Mouse (Mus musculus): Measurements from ENCODE around the gene Nrxn1. TPM values are rescaled to one million over a fixed set of nuclear protein-coding genes. Genes with fewer than 3 reads are reported as not detected.

Nrxn1 gene
- polyA plus RNA-seq, 1 experiment from 2014 or later: 222 TPM

GRCm38 (mm10) chr17:90809197-90810163 is 283.4 kb downstream of the Nrxn1 start:
- no peaks in the 10 kb centered on the region for H3K9me3 ChIP-seq (replicated peaks; ENCODE audit: control insufficient read depth, low read length, poor library complexity, severe bottlenecking)
- H3K27me3 ChIP-seq (ENCODE audit: control insufficient read depth, insufficient read depth, low read depth, low read length): no peaks in the 10 kb centered on the region
- H3K4me1 ChIP-seq (ENCODE audit: control insufficient read depth, insufficient read depth, low read length): peaks cover 4% of the 10 kb centered on the region; the same call in 1 of the 2 replicates
- no peaks in the 10 kb centered on the region for H3K36me3 ChIP-seq (ENCODE audit: control insufficient read depth, insufficient read depth, low read length)
- no peak overlapping the region for H3K4me2 ChIP-seq (ENCODE audit: low read length)
- 66% methylated on average over 8 of the region's 8 CpGs for WGBS
- no peak overlapping the region for H3K9ac ChIP-seq (ENCODE audit: low read depth, low read length)
- H3K4me3 ChIP-seq (ENCODE audit: low read depth, low read length): no peak overlapping the region
- peak; percentile 78 for ATAC-seq
- no peak overlapping the region for H3K27ac ChIP-seq (ENCODE audit: low read length)

- Histone ChIP-seq H3K4me3 (ENCODE audit: low read depth, low read length) (no peak overlapping the region), H3K4me1 (ENCODE audit: control insufficient read depth, insufficient read depth, low read length) (peaks cover 4% of the 10 kb centered on the region; the same call in 1 of the 2 replicates), H3K36me3 (ENCODE audit: control insufficient read depth, insufficient read depth, low read length) (no peaks in the 10 kb centered on the region), H3K4me2 (ENCODE audit: low read length) (no peak overlapping the region), H3K9ac (ENCODE audit: low read depth, low read length) (no peak overlapping the region), H3K27me3 (ENCODE audit: control insufficient read depth, insufficient read depth, low read depth, low read length) (no peaks in the 10 kb centered on the region), H3K27ac (ENCODE audit: low read length) (no peak overlapping the region), H3K9me3 (replicated peaks; ENCODE audit: control insufficient read depth, low read length, poor library complexity, severe bottlenecking) (no peaks in the 10 kb centered on the region)
- 69% methylated on average over 2 of the region's 2 CpGs for WGBS
- ATAC-seq: no peak
Observed at GRCm38 (mm10) chr17:90808256-90808655, 284.6 kb downstream of the Nrxn1 start.

- H3K9ac ChIP-seq (ENCODE audit: low read depth, low read length): no peak overlapping the region
Observed at GRCm38 (mm10) chr17:90807199-90807598, 285.7 kb downstream of the Nrxn1 start.

GRCm38 (mm10) chr17:90798689-90799088 is 294.2 kb downstream of the Nrxn1 start:
- no peak overlapping the region for H3K9ac ChIP-seq (ENCODE audit: low read depth, low read length)
- H3K36me3 ChIP-seq (ENCODE audit: control insufficient read depth, insufficient read depth, low read length): no peaks in the 10 kb centered on the region
- no peak for ATAC-seq
- H3K27ac ChIP-seq (ENCODE audit: low read length): no peak overlapping the region
- H3K4me1 ChIP-seq (ENCODE audit: control insufficient read depth, insufficient read depth, low read length): no peaks in the 10 kb centered on the region
- H3K4me2 ChIP-seq (ENCODE audit: low read length): no peak overlapping the region
- 78% methylated on average over 2 of the region's 2 CpGs for WGBS
- H3K9me3 ChIP-seq (replicated peaks; ENCODE audit: control insufficient read depth, low read length, poor library complexity, severe bottlenecking): no peaks in the 10 kb centered on the region
- no peak overlapping the region for H3K4me3 ChIP-seq (ENCODE audit: low read depth, low read length)
- H3K27me3 ChIP-seq (ENCODE audit: control insufficient read depth, insufficient read depth, low read depth, low read length): no peaks in the 10 kb centered on the region

More at GRCm38 (mm10) chr17:90807199-90807598, 285.7 kb downstream of the Nrxn1 start:
- Histone ChIP-seq H3K4me3 (ENCODE audit: low read depth, low read length) (no peak overlapping the region), H3K27me3 (ENCODE audit: control insufficient read depth, insufficient read depth, low read depth, low read length) (no peaks in the 10 kb centered on the region), H3K27ac (ENCODE audit: low read length) (no peak overlapping the region), H3K9me3 (replicated peaks; ENCODE audit: control insufficient read depth, low read length, poor library complexity, severe bottlenecking) (no peaks in the 10 kb centered on the region), H3K4me2 (ENCODE audit: low read length) (no peak overlapping the region), H3K36me3 (ENCODE audit: control insufficient read depth, insufficient read depth, low read length) (no peaks in the 10 kb centered on the region), H3K4me1 (ENCODE audit: control insufficient read depth, insufficient read depth, low read length) (peaks cover 4% of the 10 kb centered on the region; the same call in 1 of the 2 replicates)
- no peak for ATAC-seq

- 90% methylated on average over 2 of the region's 2 CpGs for WGBS
- no peak overlapping the region for H3K4me3 ChIP-seq (ENCODE audit: low read depth, low read length)
Observed at GRCm38 (mm10) chr17:90797659-90798288, 295.1 kb downstream of the Nrxn1 start.

GRCm38 (mm10) chr17:90796974-90797373 is 295.9 kb downstream of the Nrxn1 start:
- Histone ChIP-seq H3K4me3 (ENCODE audit: low read depth, low read length) (no peak overlapping the region), H3K9me3 (replicated peaks; ENCODE audit: control insufficient read depth, low read length, poor library complexity, severe bottlenecking) (no peaks in the 10 kb centered on the region), H3K27ac (ENCODE audit: low read length) (no peak overlapping the region), H3K27me3 (ENCODE audit: control insufficient read depth, insufficient read depth, low read depth, low read length) (no peaks in the 10 kb centered on the region), H3K9ac (ENCODE audit: low read depth, low read length) (no peak overlapping the region), H3K36me3 (ENCODE audit: control insufficient read depth, insufficient read depth, low read length) (no peaks in the 10 kb centered on the region), H3K4me1 (ENCODE audit: control insufficient read depth, insufficient read depth, low read length) (no peaks in the 10 kb centered on the region), H3K4me2 (ENCODE audit: low read length) (no peak overlapping the region)
- no peak for ATAC-seq
- WGBS: 41% methylated on average over 2 of the region's 2 CpGs

More at GRCm38 (mm10) chr17:90797659-90798288, 295.1 kb downstream of the Nrxn1 start:
- H3K27me3 ChIP-seq (ENCODE audit: control insufficient read depth, insufficient read depth, low read depth, low read length): no peaks in the 10 kb centered on the region
- H3K9ac ChIP-seq (ENCODE audit: low read depth, low read length): no peak overlapping the region
- H3K36me3 ChIP-seq (ENCODE audit: control insufficient read depth, insufficient read depth, low read length): no peaks in the 10 kb centered on the region
- ATAC-seq: no peak
- H3K4me1 ChIP-seq (ENCODE audit: control insufficient read depth, insufficient read depth, low read length): no peaks in the 10 kb centered on the region
- no peak overlapping the region for H3K4me2 ChIP-seq (ENCODE audit: low read length)
- H3K9me3 ChIP-seq (replicated peaks; ENCODE audit: control insufficient read depth, low read length, poor library complexity, severe bottlenecking): no peaks in the 10 kb centered on the region
- no peak overlapping the region for H3K27ac ChIP-seq (ENCODE audit: low read length)

DNA sequence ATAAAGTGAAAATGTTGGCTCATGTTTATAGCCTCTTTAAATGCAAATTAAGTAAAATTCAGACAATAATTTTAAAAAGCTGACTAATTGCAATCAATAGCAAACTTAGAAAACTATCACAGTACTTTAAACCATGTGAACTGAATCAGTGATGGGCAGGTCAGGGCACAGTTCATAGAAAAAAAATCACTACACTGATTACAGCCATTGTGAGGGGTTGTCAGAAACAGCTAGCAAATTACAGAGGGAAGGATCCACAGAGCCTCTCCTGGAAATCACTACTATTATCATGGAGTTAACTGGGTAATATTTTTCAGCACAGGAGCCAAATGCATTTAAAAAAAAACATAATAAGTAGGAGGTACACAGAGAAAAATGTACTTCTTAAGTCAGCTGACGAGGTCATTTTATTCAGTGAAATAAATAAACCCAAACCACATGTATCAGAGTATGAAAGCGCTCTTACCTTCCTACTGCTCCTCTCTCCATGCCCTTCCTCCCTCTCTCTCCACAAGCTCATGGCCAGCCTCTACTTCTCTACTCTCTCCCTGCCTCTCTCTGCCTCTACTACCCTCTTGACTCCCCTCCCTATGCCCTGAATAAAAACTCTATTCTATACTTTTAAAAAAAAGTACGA is 304.3 kb downstream of the Nrxn1 start:
- Histone ChIP-seq H3K4me2 (ENCODE audit: low read length) (no peak overlapping the region), H3K27ac (ENCODE audit: low read length) (no peak overlapping the region), H3K27me3 (ENCODE audit: control insufficient read depth, insufficient read depth, low read depth, low read length) (no peaks in the 10 kb centered on the region), H3K4me3 (ENCODE audit: low read depth, low read length) (no peak overlapping the region), H3K9ac (ENCODE audit: low read depth, low read length) (no peak overlapping the region), H3K36me3 (ENCODE audit: control insufficient read depth, insufficient read depth, low read length) (no peaks in the 10 kb centered on the region), H3K4me1 (ENCODE audit: control insufficient read depth, insufficient read depth, low read length) (no peaks in the 10 kb centered on the region), H3K9me3 (replicated peaks; ENCODE audit: control insufficient read depth, low read length, poor library complexity, severe bottlenecking) (no peaks in the 10 kb centered on the region)
- 88% methylated on average over 3 of the region's 3 CpGs for WGBS
- no peak for ATAC-seq

- Histone ChIP-seq H3K27ac (ENCODE audit: low read length) (no peak overlapping the region), H3K36me3 (ENCODE audit: control insufficient read depth, insufficient read depth, low read length) (no peaks in the 10 kb centered on the region), H3K4me1 (ENCODE audit: control insufficient read depth, insufficient read depth, low read length) (no peaks in the 10 kb centered on the region), H3K27me3 (ENCODE audit: control insufficient read depth, insufficient read depth, low read depth, low read length) (no peaks in the 10 kb centered on the region), H3K9me3 (replicated peaks; ENCODE audit: control insufficient read depth, low read length, poor library complexity, severe bottlenecking) (no peaks in the 10 kb centered on the region), H3K4me3 (ENCODE audit: low read depth, low read length) (no peak overlapping the region), H3K9ac (ENCODE audit: low read depth, low read length) (no peak overlapping the region), H3K4me2 (ENCODE audit: low read length) (no peak overlapping the region)
- no peak for ATAC-seq
- 20% methylated on average over 1 of the region's 1 CpGs for WGBS
Observed at GRCm38 (mm10) chr17:90788040-90788439, 304.8 kb downstream of the Nrxn1 start.
